Mouse (Mus musculus) spleen, postnatal 14 days (tissue): ENCODE measurements at regions not wholly inside any gene's neighbourhood (a gene's known extent, or its start where the extent isn't known, plus 50 kb on each side); places are given as distances from the start of the nearest gene placed in this dataset.

Experiments used
- DNase-seq, 2 experiments: peaks; one replicate each; pipeline ENCODE4 v3.0.0; 2021 to 2022; ENCODE audit warnings: low spot score in 2 of 2

GRCm38 (mm10) chr8:9152313-9152925, 462.1 kb upstream of the Arglu1 start:
- no peak for DNase-seq

- no peak for DNase-seq
Measured at GRCm38 (mm10) chr8:9144362-9144761, 454.0 kb upstream of the Arglu1 start.

DNA sequence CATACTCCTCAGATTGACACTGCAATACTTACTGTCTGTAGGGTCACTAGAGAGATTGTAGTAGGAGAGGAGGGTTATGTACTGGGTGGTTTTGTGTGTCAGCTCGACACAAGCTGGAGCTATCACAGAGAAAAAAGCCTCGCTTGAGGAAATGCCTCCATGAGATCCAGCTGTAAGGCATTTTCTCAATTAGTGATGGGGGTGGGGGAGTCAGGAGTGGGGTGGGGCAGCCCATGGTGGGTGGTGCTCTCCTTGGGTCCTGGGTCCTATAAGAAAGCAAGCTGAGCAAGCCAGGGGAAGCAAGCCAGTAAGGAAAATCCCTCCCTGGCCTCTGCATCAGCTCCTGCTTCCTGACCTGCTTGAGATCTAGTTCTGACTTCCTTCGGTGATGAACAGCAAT, 449.5 kb upstream of the Arglu1 start:
- DNase-seq: no peak

DNA sequence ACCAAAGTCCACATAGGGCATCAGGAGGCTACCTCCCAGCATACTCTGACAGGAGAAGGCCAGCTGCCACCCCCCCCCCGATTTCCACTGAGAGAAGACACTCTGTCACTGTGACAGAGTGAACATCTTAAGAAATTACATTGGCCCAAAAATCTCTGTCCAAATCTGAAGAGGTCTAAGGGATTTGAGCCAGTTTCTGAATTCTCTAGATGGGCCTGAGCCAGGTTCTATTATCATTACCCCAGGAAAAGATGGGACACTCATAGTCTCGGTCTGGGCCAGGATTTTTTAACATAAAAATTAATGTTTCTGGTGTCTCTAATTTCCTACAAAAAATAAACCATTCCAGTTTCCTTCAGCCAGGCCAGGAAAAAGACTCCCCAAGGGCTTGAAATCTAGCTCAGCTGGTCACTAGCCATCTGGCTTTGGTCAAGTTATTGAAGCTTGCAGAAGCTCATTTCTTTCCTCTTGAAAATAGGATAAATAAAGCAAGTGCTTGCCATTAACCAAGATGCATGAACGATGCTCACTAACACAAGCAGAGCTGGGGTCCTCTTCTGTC, 448.8 kb upstream of the Arglu1 start:
- no peak for DNase-seq

DNA sequence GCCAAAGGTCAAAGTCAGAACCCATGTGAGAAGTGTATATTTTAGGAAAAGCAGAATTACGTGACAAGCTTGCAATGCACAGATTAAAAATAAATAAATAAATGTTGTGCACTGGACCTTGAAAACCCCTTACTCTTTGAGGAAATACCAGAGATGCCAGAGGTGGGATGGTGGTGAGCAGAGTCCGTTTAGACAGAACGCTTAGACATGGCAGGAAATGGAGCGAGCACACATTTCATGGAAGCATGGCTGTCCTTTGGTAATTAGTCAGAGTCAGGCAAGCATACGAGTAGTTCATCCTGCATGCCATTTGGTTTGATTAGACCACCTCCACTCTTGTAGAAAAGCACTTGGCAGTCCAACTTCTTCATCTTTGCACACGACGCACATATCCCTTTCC, 443.4 kb upstream of the Arglu1 start:
- no peak for DNase-seq

- DNase-seq: no peak
Measured at GRCm38 (mm10) chr8:9132612-9133218, 442.4 kb upstream of the Arglu1 start.

DNA sequence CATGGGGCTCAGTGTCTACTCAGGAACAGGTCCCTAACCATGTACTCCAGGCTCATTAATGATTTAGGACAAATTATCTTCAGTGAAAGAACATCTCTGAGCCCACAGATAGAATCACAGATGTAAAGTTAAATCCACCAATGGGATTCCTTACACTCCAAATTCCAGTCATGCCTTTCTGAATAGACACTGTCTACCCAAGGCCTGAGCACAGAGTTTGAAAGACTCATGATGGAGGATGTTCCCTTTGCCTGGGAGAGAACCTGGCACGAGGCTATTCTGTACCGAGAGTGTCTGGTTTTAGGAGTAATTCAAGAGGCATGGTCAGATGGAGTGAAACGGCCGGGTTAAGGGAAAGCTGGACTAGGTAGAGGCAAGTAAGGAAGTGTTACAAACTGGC, 440.9 kb upstream of the Arglu1 start:
- no peak for DNase-seq

- DNase-seq: no peak
Measured at GRCm38 (mm10) chr8:9124503-9124902, 434.2 kb upstream of the Arglu1 start.

GRCm38 (mm10) chr8:9117809-9118737, 427.8 kb upstream of the Arglu1 start:
- no peak for DNase-seq

GRCm38 (mm10) chr8:9095980-9096379, 405.7 kb upstream of the Arglu1 start:
- no peak for DNase-seq

GRCm38 (mm10) chr8:9094002-9094401, 403.7 kb upstream of the Arglu1 start:
- DNase-seq: no peak

GRCm38 (mm10) chr8:9093356-9093755, 403.0 kb upstream of the Arglu1 start:
- DNase-seq: no peak

GRCm38 (mm10) chr8:9072724-9073123, 382.4 kb upstream of the Arglu1 start:
- DNase-seq: no peak

DNA sequence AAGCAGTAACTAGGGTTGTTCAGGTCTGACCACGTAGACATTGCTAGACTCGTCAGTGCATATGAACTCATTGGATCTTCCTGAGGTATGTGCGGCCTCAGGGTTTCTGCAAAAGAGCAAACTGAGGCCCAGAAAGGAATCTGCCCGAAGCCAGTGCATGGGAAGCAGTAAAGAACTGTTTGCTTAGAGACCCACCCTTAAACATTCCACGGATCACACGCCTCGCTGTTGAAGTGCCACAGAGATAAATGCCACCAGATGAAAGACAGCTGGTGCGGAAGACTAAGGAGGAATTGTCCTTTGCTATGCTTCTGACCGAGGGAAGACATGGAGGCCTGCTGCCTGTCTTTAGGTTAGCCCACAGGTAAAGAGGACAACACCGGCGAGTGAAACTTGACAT, 382.0 kb upstream of the Arglu1 start:
- no peak for DNase-seq

DNA sequence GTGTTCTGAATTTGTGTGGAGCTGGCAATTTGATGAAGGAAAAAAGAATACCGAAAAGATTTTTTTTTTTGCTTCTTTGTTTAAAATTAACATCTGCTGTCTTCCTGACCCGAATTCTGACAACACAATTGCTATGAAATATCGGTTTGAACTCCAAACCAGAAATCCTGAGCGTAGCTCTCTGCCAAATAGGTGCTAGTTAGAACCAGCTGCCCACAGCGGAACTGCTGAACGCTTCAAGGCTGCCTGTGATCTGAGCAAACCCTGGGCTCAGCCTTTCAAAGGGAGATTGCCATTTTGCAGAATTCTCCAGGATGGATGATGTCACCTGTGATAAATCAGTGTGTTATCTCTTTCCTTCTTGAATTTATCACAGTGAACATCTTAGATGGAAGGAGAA, 380.6 kb upstream of the Arglu1 start:
- no peak for DNase-seq

DNA sequence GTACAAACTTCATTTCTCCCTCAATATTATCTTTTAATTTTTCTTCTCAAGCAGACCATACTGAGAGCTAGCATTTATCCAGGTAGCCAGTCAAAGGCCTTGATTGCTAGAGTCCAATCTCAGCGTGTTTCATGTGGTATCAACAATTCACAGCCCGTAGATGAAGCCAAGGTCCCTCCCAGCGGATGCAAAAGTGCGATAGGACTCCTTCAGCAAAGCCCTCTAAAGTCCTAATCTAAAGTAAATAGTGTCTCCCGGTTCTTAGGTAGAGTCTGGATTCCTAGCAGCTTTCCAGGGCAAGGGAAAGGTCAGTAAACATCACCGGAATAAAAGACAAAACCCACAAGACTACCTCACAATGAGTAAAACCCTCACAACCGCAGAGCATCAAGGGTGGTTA, 379.5 kb upstream of the Arglu1 start:
- no peak for DNase-seq

DNA sequence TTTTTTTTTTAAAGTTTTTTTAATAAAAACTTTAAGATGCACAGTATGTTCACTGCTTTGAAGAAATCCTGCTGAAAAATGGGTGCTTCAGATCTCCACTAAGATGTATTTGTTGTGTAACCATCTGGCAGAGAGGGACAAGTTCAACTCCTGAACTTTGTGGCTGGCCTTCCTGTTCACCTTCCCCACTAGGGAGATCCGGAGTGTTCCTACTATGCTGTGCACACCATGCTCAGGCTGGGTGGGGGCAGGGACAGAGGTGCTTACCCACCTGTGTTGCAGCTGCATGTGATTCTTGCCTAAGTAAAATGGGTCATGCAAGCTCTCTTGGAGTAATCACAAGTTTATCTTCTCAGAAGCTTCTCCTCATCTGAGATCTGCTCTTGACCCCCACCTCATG, 377.4 kb upstream of the Arglu1 start:
- DNase-seq: no peak

DNA sequence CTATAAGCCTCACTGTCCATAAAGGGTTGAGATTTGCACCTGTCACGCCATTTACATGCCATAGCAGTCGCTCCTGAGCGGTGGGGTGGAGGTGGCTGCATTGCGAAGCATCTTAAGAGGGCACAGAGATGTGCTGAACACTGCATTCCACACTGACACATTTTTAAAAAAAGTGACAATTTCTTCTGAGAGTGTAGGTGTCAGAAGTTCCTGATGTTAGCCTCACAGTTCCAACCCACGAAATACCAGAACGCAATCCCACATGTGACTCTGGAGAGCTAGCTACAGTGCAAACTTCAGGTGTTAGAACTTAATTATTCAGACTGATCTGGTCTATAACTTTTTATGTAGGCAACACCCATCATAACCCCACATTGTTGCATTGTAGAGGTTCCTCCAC, 369.8 kb upstream of the Arglu1 start:
- DNase-seq: no peak

DNA sequence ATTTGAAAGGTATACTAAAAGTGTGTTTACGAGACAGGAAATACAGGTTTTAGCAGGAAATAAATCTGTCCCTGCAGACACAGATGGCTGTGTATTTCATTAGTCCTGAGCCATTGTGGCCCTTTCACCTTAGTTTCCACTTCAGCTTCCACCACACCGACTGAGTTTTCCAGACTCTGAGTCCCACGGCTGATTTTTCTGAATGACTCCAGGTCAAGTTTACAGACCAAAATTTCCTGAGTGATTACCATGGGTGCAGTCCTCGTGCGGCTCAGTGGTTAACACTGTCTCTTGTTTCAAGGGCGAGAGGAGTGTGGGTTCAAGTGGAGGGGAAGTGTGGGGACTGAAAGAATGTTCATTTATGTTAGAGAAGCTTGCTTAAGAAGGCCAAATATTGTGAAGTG, 365.1 kb upstream of the Arglu1 start:
- no peak for DNase-seq

DNA sequence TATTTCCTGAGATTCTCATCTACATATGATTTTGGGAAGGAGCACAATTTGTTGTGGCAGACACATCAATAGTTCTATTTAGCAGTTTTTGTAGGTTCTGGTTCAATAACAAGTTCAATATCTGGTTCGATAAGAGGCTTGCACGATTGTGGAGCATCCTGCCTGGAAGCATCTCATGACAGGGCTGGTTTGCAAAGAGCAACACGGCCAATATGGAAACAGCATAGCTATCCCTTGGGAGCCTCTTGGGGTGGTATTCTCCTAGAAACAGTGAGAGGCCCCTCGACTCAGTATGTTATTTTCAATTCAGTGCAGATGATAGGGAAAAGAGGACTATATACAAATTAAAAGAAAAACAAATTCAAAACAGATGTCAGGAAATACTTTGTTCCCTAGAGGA, 364.5 kb upstream of the Arglu1 start:
- no peak for DNase-seq

DNA sequence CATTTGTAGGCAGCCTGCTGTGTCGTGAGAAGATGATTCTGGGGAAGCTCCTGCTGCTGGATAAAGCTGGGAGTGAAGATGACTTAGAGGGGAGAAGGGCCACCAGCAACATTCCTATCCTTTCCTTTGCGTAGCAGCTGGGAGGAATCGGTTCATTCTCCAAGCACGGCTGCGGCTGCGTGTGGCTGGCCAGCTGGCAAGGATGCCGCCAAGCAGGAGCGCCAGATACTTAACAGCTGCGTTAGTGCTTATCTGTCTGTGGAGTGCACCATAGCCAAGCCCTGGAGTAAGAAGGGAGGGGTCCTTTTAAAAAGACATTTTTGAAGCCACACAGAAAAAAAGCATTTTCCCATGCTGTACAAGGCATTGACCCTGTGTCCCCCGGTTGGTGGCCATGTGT, 361.4 kb upstream of the Arglu1 start:
- DNase-seq: no peak

DNA sequence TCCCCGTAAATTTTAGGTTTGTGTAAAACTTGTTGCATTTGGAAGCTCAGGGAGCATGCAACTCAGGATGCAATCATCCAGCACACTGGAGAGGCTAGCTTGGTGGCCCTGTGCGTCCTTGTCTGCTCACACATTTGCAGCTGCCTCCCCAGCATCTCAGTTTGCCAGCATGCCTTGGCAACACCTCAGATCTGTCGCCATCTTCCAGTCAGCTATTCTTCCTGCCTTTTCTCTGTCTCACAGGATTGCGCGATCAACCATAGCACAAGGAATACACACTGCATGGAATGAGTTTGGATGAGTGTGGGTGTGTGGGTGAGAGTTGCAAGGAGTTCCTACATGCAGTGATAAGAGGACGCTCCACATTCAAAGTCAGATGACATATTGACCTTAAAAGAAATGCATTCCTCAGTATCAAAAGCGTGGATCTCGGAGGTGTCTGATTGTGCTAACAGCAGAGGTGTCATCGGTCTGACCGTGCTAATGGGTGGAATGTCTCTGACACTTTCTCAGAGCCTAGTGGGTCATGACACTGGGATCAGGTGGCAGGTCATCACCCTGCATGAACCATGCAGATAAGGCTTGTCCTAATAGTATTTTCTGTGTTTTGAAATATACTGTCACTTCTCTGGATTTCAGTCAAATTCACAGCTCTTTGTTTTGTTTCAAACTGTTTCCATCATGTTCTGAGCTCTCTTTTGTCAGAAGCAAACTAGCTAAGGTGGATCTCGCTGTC, 360.6 kb upstream of the Arglu1 start:
- no peak for DNase-seq
